Mouse (Mus musculus) kidney, postnatal 4 days (tissue): ENCODE data around the gene Dtymk.
"Not testable (repeated sequence)": the region's sequence is repeated elsewhere in the genome, so short reads cannot be mapped to it uniquely, and the experiment has no call there.

ENCODE experiments used
- DNase-seq, 2 experiments: peaks; one replicate each; pipeline ENCODE4 v3.0.0; 2021; ENCODE audit warnings: mixed read lengths in 2 of 2

The Dtymk gene

DNA sequence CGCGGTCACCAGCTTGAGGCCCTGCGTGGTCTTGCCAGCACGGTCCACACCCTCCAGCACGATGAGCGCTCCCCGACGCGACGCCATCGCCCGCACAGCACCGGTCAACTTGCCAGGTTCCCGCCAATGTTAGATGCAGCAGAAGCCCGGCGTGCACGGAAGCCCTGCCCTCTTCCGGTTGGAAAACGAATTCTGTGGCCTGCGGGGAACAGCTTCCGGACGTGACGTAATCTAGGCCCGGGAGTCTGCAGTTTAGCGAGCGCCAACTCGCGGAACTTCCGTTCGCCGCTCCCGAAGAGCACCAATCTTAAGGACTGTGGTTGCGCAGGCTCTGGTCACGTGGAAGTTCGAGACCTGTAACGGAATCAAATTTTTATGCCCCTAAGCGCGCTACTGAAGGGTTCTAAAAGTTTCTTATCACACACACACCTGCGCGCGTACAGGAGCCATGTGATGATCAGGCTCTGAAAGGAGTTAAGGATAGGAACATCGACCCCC lies at the start of gene Dtymk:
Dtymk (minus strand) TSS at position 194 of the 498 bp plus-strand sequence.
- DNase-seq = peak; percentile 92 to 95

GRCm38 (mm10) chr1:93845766-93846366 lies 44.1 kb upstream of the Dtymk start:
- DNase-seq = not testable (repeated sequence)

- not testable (repeated sequence) for DNase-seq
Measured at GRCm38 (mm10) chr1:93838569-93838968, 36.8 kb upstream of the Dtymk start.

DNA sequence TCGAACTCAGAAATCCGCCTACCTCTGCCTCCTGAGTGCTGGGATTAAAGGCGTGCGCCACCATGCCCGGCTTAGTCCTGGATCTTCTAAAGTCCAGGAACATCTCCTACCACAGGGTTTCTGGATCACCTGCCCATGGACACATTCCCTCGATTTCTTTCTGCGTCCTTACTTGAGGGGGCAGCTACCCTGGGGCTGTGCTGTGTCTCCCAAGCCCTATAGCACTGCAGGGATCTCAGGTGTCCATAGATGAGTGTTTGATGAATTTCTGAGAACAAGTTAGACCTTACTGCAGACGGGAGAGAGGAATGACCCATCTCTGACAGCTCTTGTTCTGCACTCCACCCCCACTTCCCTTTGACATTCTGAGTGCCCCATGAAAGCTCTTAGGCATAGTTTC lies 35.6 kb upstream of the Dtymk start:
- no peak for DNase-seq

GRCm38 (mm10) chr1:93836532-93836913 lies 34.8 kb upstream of the Dtymk start:
- no peak for DNase-seq

GRCm38 (mm10) chr1:93835876-93836531 lies 34.3 kb upstream of the Dtymk start:
- no peak for DNase-seq

DNA sequence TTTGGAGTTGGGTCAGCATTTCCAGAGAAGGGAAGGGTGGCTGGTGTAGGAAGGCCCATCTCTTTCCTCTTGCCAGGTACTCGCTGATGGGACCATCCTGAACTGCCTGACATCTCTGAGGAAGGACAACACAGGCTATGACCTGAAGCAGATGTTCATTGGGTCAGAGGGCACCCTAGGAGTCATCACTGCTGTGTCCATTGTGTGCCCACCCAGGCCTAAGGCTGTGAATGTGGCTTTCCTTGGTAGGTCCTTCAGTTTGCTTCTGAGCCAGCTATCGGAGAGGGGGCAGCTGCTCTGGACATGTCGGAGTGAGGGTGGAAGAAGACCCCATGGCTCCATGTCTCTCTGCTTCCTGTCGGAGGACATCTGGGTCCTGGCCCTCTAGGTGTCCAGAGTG lies 33.5 kb upstream of the Dtymk start:
- no peak for DNase-seq

DNA sequence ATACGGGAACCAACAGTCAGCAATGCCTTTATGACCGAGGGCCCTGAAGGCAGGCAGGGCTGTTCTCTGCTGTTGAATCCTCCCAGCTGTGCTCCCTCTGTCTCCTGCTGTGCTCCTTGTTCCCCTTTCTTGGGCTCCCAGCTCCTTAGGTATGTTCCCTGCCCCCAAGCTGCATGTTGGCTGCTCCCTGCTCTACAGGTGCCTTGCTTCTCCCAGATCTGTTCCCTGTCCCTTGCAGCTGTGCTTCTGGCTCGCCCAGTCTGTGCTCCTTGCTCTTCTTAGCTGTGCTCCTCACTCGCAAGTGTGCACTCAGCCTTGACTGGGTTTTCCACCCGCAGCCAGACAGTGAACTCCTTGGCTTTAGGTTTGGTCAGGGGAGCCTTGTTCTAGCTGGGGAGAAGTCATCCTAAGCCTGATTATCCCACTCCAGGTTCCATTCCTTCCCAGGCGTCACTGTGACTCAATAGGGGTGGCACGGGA lies 33.0 kb upstream of the Dtymk start:
- no peak for DNase-seq

GRCm38 (mm10) chr1:93832754-93833360 lies 31.1 kb upstream of the Dtymk start:
- DNase-seq = not testable (repeated sequence)

DNA sequence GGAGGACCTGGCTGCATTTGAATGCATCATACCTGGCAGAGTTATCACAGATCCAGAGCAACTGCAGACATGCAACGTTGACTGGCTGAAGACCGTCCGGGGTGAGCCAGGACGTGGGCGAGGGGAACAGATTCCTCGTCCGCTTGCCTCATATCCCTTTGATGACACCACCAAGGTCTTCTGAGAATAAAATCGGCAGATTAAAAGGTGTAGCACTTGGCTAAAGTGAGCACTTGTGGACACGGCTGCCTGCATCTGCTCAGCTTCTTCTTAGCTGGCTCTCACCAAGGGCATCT lies 24.8 kb upstream of the Dtymk start:
- no peak for DNase-seq

DNA sequence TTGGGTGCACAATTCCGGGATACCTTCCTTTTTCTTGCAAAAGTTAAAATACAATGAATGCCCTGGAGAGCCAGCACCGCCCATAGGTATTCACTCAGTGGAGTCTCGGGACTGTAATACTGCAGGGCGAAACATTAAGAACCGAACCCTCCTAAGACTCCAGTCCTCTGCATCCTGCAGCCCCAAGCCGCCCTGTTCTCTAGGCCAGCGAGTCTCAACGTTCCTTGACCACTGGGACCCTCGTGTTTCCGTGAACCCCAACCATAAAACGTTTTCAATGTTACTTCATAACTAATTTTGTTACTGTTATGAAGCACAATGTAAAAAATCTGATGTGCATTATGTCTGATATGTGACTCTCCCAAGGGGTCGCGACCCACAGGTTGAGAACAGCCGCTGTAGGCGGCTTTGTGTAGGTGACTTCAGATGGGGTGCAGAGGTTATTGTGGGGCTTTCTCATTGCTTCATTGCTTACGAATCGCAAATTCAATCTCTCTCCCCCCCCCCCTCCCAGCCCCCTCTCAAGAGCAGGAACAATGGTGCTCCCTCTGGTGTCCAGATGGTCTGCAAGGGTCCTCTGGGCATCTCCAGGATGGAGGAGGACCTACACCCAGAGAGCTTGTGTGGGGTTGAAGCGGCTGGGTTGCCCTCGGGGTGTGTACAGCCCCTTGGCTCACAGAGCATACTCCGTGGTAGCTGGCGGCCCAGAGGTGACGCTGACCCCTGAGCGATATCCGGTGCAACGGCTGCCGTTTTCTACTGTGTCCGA lies 24.2 kb upstream of the Dtymk start:
- peak; percentile 31 to 39 for DNase-seq

DNA sequence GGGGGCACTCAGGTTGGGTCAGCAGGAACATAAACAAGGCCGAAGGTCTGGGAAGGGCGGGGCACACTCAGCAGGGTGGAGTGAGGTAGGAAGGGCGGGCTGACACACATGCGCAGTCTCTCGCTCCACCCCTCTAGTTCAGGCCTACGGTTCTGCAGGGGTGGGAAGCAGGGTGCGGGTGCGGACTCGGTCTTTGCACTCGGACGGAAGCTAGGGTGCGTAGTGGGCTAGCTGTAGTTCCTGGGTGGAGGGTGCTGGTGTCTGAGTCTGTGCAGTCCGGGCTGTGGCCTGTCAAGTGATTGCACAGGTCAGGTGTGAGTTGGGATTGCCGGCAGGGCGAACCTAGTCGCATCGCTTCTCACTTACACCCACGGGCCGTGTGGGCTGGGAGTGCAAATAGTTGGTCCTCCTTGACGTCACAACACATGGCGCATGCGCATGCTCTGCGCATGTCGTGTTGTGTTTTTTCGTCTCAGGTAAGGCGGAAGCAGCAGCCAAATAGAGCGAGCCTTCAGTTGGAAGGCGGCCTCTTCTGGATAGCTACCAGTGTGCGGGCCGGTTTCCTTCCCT lies 23.5 kb upstream of the Dtymk start:
- DNase-seq = peak; percentile 93 to 96

- peak in 1 of 2 experiments; percentile 19 for DNase-seq
Measured at GRCm38 (mm10) chr1:93824609-93825008, 22.9 kb upstream of the Dtymk start, which contains the start of gene D2hgdh. Gene D2hgdh (plus strand): TSS chr1:93824909.

- no peak for DNase-seq
Measured at GRCm38 (mm10) chr1:93823796-93824495, 22.2 kb upstream of the Dtymk start.

DNA sequence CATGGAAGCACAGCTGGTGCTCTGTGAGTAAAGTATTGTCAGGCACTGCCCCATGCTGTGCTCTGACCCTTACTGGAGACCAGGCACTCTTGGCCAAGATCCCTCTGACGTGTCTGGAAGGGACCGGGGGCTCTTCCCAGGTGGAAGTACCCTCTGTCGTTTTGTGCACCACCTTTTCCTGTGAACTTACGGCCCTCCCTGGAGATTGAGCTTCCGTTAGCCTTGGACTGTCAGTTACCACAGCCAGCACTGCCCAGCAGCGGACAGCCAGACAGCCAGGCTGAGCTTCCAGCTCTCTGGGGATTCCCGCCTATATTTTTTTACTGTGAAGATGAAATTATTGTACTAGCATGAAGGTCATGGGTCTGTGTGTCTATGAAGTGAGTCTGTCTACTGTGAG lies 17.0 kb upstream of the Dtymk start:
- DNase-seq = no peak

DNA sequence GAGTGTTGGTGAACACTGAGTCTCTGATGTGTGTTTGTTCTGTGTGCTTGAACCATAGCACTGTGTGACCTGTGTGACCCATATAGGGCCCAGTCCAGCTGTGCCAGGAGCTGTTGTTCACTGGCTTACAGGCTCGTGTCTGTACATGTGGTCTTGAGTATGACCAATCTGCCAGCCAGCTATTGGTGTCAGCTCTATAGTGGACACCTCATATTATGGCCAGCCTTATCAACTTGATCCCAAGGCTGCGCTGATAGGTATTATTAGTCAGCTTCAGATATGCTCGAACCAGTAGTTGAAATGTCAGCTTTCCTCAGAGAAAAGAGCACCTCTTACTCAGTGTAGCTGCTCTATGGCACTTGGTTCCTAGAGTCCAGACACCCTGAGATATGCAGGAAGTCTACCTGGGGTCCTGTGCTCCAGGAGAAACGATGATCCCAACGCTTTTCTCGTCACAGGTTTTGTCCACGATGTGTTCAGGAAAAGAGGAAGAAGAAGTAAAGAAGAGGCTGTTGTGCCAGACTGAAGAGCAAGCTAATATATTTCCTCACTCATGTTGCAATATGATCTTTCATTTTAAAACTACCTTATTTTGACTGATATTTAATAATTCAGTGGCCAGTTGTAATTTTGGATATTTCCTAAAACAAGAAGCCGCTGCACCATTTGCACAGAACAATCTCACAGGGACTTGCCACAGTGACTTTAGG lies 16.2 kb upstream of the Dtymk start:
- no peak for DNase-seq

- DNase-seq = no peak
Measured at GRCm38 (mm10) chr1:93811495-93812039, 9.8 kb upstream of the Dtymk start.

DNA sequence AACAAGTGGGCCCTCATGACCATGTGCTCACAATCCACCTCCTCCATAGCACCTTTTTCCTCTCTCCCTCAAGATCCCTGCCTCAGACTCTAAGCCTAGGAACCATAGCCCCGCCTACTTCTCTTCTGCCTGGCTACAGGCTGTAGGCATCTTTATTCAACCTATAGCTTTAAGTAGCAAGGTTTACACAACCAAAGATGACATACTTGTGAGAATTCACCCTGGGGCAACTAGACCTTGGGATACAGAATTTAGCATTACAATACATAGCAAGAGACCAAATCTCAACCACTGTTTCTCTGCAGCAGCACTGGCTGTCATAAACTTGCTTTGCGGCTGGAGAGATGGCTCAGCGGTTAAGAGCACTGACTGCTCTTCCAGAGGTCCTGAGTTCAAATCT lies 8.3 kb upstream of the Dtymk start:
- no peak for DNase-seq

DNA sequence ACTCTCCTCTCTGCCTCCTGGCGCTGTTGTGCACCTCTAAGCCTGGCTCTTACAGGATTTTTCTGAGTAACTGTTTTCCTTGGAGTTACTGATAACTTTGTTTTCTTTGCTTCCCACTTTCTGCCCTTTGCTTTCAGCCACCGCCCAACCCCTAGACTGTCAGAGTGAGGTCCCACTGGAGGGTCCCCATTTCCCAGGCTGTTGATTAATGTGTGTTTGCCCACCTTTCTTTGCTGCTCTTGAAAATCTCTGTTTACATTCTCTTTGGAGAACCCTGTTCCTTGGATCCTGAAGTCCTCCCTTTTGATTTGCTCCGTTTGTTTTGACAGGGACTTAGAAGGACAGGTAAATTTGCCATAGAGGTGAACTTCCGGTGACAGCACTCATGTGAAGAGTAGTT lies 7.1 kb upstream of the Dtymk start:
- DNase-seq = no peak

DNA sequence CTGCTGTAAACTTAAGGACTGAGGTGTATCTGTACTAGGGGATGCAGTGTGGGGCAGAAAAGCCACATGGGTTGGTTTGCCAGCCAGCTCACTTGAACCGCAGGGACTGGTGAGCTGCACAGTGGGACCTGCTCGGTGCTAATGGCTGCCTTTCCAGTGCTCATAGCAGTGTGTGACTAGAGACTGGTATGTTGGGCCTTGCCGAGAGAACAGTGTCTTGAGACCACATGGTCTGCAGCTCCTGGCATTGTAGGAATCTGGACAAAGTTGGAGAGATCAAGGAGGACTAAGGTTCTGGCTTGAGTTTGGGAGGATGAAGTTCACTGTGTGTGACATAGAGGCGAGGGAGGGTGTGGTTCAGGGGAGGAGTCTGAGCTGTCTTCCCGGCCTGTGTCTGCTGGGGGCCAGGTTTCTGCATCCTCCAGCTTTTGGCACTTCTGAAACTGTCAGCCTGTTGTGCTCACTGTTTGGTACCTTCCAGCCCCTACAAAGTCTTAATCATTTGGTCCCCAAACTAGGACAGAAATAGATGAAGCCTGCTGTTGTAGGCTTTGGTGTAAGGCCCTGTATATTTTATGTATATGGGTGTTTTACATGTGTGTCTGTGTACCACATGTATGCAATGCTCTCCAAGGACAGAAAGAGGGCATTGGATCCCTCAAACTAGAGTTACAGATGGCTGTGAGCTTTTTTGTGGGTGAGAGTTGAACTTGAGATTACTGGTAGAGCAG lies 3.7 kb upstream of the Dtymk start:
- DNase-seq = no peak

DNA sequence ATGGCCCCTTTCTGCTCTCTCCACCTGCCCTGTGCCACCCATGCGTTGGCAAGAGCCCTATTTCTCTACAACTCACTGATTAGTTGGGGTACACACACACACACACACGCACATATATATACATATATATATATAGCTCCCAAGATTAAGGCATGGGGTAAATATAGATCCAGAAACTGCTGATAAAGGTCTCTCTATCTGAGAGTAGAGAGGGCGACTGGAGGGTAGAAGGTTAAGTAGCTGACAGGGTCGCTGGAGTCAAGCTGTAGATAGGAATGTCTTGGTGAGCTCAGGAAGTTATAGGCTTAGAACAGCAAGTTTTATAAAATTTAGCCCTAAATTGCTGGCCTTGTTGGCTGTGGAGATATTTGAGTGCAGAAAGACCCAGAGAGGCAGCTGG lies 3.1 kb upstream of the Dtymk start:
- DNase-seq = no peak
